Mouse (Mus musculus) liver, embryonic 12.5 days (tissue): Measurements from ENCODE around the gene Entpd1. TPM values are rescaled to one million over a fixed set of nuclear protein-coding genes. Genes with fewer than 3 reads are reported as not detected.
"Not testable (repeated sequence)": the region's sequence is repeated elsewhere in the genome, so short reads cannot be mapped to it uniquely, and the experiment has no call there.

Experiments used
- ATAC-seq: fragments of 200-750 bp; cut with Nextera tagmentation; 2 replicates; pipeline ENCODE4 v1.8.0; 2017; ENCODE audit warnings: moderate number of reproducible peaks, mild to moderate bottlenecking, moderate library complexity
- H3K27ac ChIP-seq: fragments of 300-500 bp; sonication (generic); 2 replicates; pipeline ENCODE4 v1.5.1; 2016; ENCODE audit warnings: mild to moderate bottlenecking
- H3K27me3 ChIP-seq: fragments of 300-500 bp; sonication (generic); replicated peaks from 2 replicates; pipeline ENCODE4 v1.6.1; 2016; ENCODE audit warnings: mild to moderate bottlenecking, moderate library complexity
- H3K36me3 ChIP-seq: fragments of 300-500 bp; sonication (generic); 2 replicates; pipeline ENCODE4 v1.6.1; 2016; ENCODE audit warnings: mild to moderate bottlenecking, moderate library complexity
- H3K4me1 ChIP-seq: fragments of 300-500 bp; sonication (generic); 2 replicates; pipeline ENCODE4 v1.6.1; 2016
- H3K4me2 ChIP-seq: fragments of 300-500 bp; sonication (generic); 2 replicates; pipeline ENCODE4 v1.6.1; 2016; ENCODE audit warnings: mild to moderate bottlenecking, moderate library complexity
- H3K4me3 ChIP-seq: fragments of 300-500 bp; sonication (generic); 2 replicates; pipeline ENCODE4 v1.5.1; 2016; ENCODE audit warnings: mild to moderate bottlenecking, moderate library complexity
- H3K9ac ChIP-seq: fragments of 300-500 bp; sonication (generic); 2 replicates; pipeline ENCODE4 v1.6.1; 2016; ENCODE audit warnings: mild to moderate bottlenecking, moderate library complexity
- H3K9me3 ChIP-seq: fragments of 300-500 bp; sonication (generic); replicated peaks from 2 replicates; pipeline ENCODE4 v1.6.1; 2016; ENCODE audit warnings: mild to moderate bottlenecking, moderate library complexity
- WGBS: fragments of 180-500 bp; shearing (Covaris S2); methylation state at CpG from one replicate; pipeline ENCODE4 v1.1.7; 2016; ENCODE audit not compliant: insufficient replicate concordance; 5-methylcytosine and 5-hydroxymethylcytosine counted together
- polyA plus RNA-seq: library from polyadenylated mRNA; unstranded; fragments of >200 nt; fragmentation: Nextera tagmentation; extraction: Ambion mirVana; gene quantifications from 2 replicates; pipeline ENCODE4 v1.2.1, GENCODE M21; 2016

The Entpd1 gene
- polyA plus RNA-seq, 1 experiment from 2014 or later: 2.6 TPM

- peak overlapping the region; percentile 82; the same call in 1 of the 2 replicates for H3K27ac ChIP-seq
- ATAC-seq: no peak
- peak overlapping the region; percentile 75 for H3K9ac ChIP-seq
- H3K4me2 ChIP-seq: peak overlapping the region; percentile 86
- peaks cover 15% of the 10 kb centered on the region for H3K36me3 ChIP-seq
- peaks cover 42% of the 10 kb centered on the region for H3K4me1 ChIP-seq
- H3K27me3 ChIP-seq: no peaks in the 10 kb centered on the region
- H3K4me3 ChIP-seq: peak overlapping the region; percentile 77
- H3K9me3 ChIP-seq: no peaks in the 10 kb centered on the region
- under 1% methylated on average over 10 of the region's 10 CpGs for WGBS
These were observed 22.7 kb upstream of the Entpd1 start for GRCm38 (mm10) chr19:40589530-40589880.

- no peak for ATAC-seq
- Histone ChIP-seq H3K4me2 (no peak overlapping the region), H3K27ac (no peak overlapping the region), H3K9ac (no peak overlapping the region), H3K4me3 (no peak overlapping the region), H3K9me3 (no peaks in the 10 kb centered on the region), H3K27me3 (no peaks in the 10 kb centered on the region), H3K4me1 (peaks cover 5% of the 10 kb centered on the region; the same call in 1 of the 2 replicates), H3K36me3 (no peaks in the 10 kb centered on the region)
- WGBS: 62% methylated on average over 3 of the region's 3 CpGs
These were observed 16.9 kb upstream of the Entpd1 start for GRCm38 (mm10) chr19:40595231-40595630.

GRCm38 (mm10) chr19:40595831-40596230 is 16.3 kb upstream of the Entpd1 start:
- no peak for ATAC-seq
- Histone ChIP-seq H3K27ac (no peak overlapping the region), H3K4me1 (no peaks in the 10 kb centered on the region), H3K27me3 (no peaks in the 10 kb centered on the region), H3K4me2 (no peak overlapping the region), H3K9ac (no peak overlapping the region), H3K4me3 (no peak overlapping the region), H3K9me3 (no peaks in the 10 kb centered on the region), H3K36me3 (no peaks in the 10 kb centered on the region)
- WGBS: 77% methylated on average over 8 of the region's 8 CpGs

- not testable (repeated sequence) for H3K9ac ChIP-seq, H3K4me2 ChIP-seq, H3K27ac ChIP-seq, H3K27me3 ChIP-seq, ATAC-seq, H3K4me3 ChIP-seq, H3K9me3 ChIP-seq, H3K4me1 ChIP-seq
- H3K36me3 ChIP-seq: peaks cover 17% of the 10 kb centered on the region
- WGBS: 76% methylated on average over 5 of the region's 5 CpGs
These were observed 11.3 kb upstream of the Entpd1 start for GRCm38 (mm10) chr19:40600846-40601245.

GRCm38 (mm10) chr19:40601870-40602269 is 10.3 kb upstream of the Entpd1 start:
- H3K9ac ChIP-seq: no peak overlapping the region
- 0 out of 2 replicates have a peak, but pooled peaks have one; percentile 37 for ATAC-seq
- H3K9me3 ChIP-seq: no peaks in the 10 kb centered on the region
- no peaks in the 10 kb centered on the region for H3K27me3 ChIP-seq
- H3K27ac ChIP-seq: no peak overlapping the region
- H3K36me3 ChIP-seq: peaks cover 27% of the 10 kb centered on the region
- H3K4me2 ChIP-seq: no peak overlapping the region
- peaks cover 10% of the 10 kb centered on the region; the same call in 1 of the 2 replicates for H3K4me1 ChIP-seq
- 41% methylated on average over 3 of the region's 3 CpGs for WGBS
- no peak overlapping the region for H3K4me3 ChIP-seq

GRCm38 (mm10) chr19:40605189-40605588 is 7.0 kb upstream of the Entpd1 start:
- 81% methylated on average over 9 of the region's 9 CpGs for WGBS
- Histone ChIP-seq H3K9ac (no peak overlapping the region), H3K4me1 (peaks cover 10% of the 10 kb centered on the region; the same call in 1 of the 2 replicates), H3K27me3 (no peaks in the 10 kb centered on the region), H3K36me3 (peaks cover 54% of the 10 kb centered on the region), H3K9me3 (no peaks in the 10 kb centered on the region), H3K4me2 (no peak overlapping the region), H3K4me3 (no peak overlapping the region), H3K27ac (no peak overlapping the region)
- no peak for ATAC-seq

GRCm38 (mm10) chr19:40607676-40608075 is 4.5 kb upstream of the Entpd1 start:
- Histone ChIP-seq H3K4me3 (no peak overlapping the region), H3K4me1 (peaks cover 19% of the 10 kb centered on the region), H3K27me3 (no peaks in the 10 kb centered on the region), H3K27ac (no peak overlapping the region), H3K9ac (no peak overlapping the region), H3K36me3 (peaks cover 52% of the 10 kb centered on the region), H3K4me2 (no peak overlapping the region), H3K9me3 (no peaks in the 10 kb centered on the region)
- ATAC-seq: no peak
- WGBS: 68% methylated on average over 6 of the region's 6 CpGs

GRCm38 (mm10) chr19:40614811-40615210 is 2.6 kb downstream of the Entpd1 start:
- 70% methylated on average over 7 of the region's 7 CpGs for WGBS
- peaks cover 18% of the 10 kb centered on the region; the same call in 1 of the 2 replicates for H3K27me3 ChIP-seq
- H3K4me1 ChIP-seq: peaks cover 19% of the 10 kb centered on the region
- no peaks in the 10 kb centered on the region for H3K36me3 ChIP-seq
- H3K27ac ChIP-seq: no peak overlapping the region
- no peaks in the 10 kb centered on the region for H3K9me3 ChIP-seq
- no peak overlapping the region for H3K4me3 ChIP-seq
- no peak for ATAC-seq
- H3K9ac ChIP-seq: no peak overlapping the region
- no peak overlapping the region for H3K4me2 ChIP-seq

GRCm38 (mm10) chr19:40616021-40616420 is 3.9 kb downstream of the Entpd1 start:
- Histone ChIP-seq H3K36me3 (no peaks in the 10 kb centered on the region), H3K27me3 (peaks cover 18% of the 10 kb centered on the region; the same call in 1 of the 2 replicates), H3K4me2 (no peak overlapping the region), H3K27ac (no peak overlapping the region), H3K4me3 (no peak overlapping the region), H3K9me3 (no peaks in the 10 kb centered on the region), H3K9ac (no peak overlapping the region), H3K4me1 (peaks cover 13% of the 10 kb centered on the region)
- ATAC-seq: no peak
- WGBS: 79% methylated on average over 7 of the region's 7 CpGs

- H3K4me1 ChIP-seq, H3K27me3 ChIP-seq, H3K36me3 ChIP-seq, H3K27ac ChIP-seq, H3K4me3 ChIP-seq, H3K9ac ChIP-seq, H3K9me3 ChIP-seq, H3K4me2 ChIP-seq: not testable (repeated sequence)
- 0 out of 2 replicates have a peak, but pooled peaks have one; percentile 49 for ATAC-seq
- WGBS: 58% methylated on average over 13 of the region's 26 CpGs
These were observed 9.4 kb downstream of the Entpd1 start for GRCm38 (mm10) chr19:40621616-40622015.

GRCm38 (mm10) chr19:40625935-40626334 is 13.8 kb downstream of the Entpd1 start:
- Histone ChIP-seq H3K36me3 (no peaks in the 10 kb centered on the region), H3K27me3 (no peaks in the 10 kb centered on the region; the same call in 1 of the 2 replicates), H3K9me3 (no peaks in the 10 kb centered on the region), H3K4me3 (no peak overlapping the region), H3K27ac (no peak overlapping the region), H3K4me1 (no peaks in the 10 kb centered on the region), H3K4me2 (no peak overlapping the region), H3K9ac (no peak overlapping the region)
- no peak for ATAC-seq
- 70% methylated on average over 12 of the region's 12 CpGs for WGBS

GRCm38 (mm10) chr19:40628950-40629349 is 16.8 kb downstream of the Entpd1 start:
- Histone ChIP-seq H3K27ac (no peak overlapping the region), H3K27me3 (no peaks in the 10 kb centered on the region), H3K9ac (no peak overlapping the region), H3K9me3 (no peaks in the 10 kb centered on the region), H3K4me3 (no peak overlapping the region), H3K4me1 (no peaks in the 10 kb centered on the region), H3K4me2 (no peak overlapping the region), H3K36me3 (no peaks in the 10 kb centered on the region)
- ATAC-seq: no peak

GRCm38 (mm10) chr19:40630096-40630495 is 17.9 kb downstream of the Entpd1 start:
- Histone ChIP-seq H3K4me1 (no peaks in the 10 kb centered on the region), H3K4me2 (no peak overlapping the region), H3K9ac (no peak overlapping the region), H3K9me3 (no peaks in the 10 kb centered on the region), H3K27me3 (no peaks in the 10 kb centered on the region), H3K4me3 (no peak overlapping the region), H3K36me3 (no peaks in the 10 kb centered on the region), H3K27ac (no peak overlapping the region)
- no peak for ATAC-seq
- WGBS: 49% methylated on average over 3 of the region's 3 CpGs
